Mouse (Mus musculus) neural tube, embryonic 10.5 days (tissue): Measurements from ENCODE around the gene Gm4216.
"Not testable (repeated sequence)": the region's sequence is repeated elsewhere in the genome, so short reads cannot be mapped to it uniquely, and the experiment has no call there.

Experiments used
- DNase-seq: peaks from one replicate; pipeline ENCODE4 v3.0.0-alpha.2; 2017; ENCODE audit warnings: low spot score; ENCODE audit errors: extremely low spot score

The Gm4216 gene

DNA sequence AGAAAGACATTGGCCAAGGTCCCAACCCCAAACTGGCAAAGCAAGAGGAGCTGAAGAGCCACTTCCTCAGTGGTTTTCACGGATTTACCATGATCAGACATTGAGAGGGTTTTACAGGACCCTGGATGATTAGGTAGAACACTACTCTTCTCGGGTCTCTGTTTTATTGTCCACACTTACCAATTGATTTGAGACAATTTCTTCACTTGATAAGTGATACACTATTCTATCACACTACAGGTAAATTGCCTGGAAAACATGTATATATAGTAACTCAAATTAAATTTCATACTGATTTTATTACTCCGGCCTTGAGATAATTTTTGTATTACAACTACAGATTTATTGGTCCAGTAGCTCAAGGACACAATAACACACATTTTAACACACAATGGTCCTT lies at the start of gene Gm4216:
Gene Gm4216, minus strand, starts transcription at position 101 of the 400 bp plus-strand sequence.
- not testable (repeated sequence) for DNase-seq

DNA sequence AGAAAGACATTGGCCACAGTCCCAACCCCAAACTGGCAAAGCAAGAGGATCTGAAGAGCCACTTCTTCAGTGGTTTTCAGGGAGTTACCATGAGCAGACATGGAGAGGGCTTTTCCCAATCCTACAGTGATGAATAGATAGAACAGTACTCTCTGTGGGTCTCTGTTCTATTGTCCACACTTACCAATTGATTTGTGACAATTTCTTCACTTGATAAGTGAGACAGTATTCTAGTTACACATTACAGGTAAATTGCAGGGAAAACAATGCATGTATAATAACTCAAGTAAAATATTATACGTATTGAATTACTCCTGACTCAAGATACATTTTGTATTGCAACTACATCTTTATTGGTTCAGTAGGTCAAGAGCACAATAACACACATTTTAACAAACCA lies 47.6 kb upstream of the Gm4216 start, which contains the start of gene Gm8720:
Gene Gm8720, minus strand, starts transcription at position 101 of the 400 bp plus-strand sequence.
- not testable (repeated sequence) for DNase-seq

DNA sequence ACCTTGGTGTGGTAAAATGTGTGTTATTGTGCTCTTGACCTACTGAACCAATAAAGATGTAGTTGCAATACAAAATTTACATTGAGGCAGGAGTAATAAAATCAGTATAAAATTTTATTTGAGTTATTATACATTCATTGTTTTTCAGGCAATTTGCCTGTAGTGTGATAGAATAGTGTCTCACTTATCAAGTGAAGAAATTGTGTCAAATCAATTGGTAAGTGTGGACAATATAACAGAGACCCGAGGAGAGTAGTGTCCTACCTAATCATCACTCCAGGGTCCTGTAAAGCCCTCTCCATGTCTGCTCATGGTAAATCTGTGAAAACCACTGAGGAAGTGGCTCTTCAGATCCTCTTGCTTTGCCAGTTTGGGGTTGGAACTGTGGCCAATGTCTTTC lies 35.5 kb upstream of the Gm4216 start, which contains the start of gene Vmn1r163:
Gene Vmn1r163, plus strand, starts transcription at position 301 of the 400 bp plus-strand sequence.
- DNase-seq, result not testable (repeated sequence)

DNA sequence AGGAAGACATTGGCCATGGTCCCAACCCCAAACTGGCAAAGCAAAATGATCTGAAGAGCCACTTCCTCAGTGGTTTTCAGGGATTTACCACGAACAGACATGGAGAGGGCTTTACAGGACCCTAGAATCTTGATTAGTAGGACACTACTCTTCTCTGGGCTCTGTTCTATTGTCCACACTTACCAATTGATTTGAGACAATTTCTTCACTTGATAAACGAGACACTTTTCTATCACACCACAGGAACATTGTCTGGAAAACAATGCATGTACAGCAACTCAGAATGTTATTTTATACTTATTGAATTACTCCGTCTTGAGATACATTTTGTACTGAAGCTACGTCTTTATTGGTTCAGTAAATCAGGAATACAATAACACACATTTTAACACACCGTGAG lies 35.1 kb downstream of the Gm4216 start, which contains the start of gene Gm4214:
Gene Gm4214, minus strand, starts transcription at position 101 of the 400 bp plus-strand sequence.
- not testable (repeated sequence) for DNase-seq
